Mouse (Mus musculus): ENCODE measurements around the gene Sowahb.

DNA sequence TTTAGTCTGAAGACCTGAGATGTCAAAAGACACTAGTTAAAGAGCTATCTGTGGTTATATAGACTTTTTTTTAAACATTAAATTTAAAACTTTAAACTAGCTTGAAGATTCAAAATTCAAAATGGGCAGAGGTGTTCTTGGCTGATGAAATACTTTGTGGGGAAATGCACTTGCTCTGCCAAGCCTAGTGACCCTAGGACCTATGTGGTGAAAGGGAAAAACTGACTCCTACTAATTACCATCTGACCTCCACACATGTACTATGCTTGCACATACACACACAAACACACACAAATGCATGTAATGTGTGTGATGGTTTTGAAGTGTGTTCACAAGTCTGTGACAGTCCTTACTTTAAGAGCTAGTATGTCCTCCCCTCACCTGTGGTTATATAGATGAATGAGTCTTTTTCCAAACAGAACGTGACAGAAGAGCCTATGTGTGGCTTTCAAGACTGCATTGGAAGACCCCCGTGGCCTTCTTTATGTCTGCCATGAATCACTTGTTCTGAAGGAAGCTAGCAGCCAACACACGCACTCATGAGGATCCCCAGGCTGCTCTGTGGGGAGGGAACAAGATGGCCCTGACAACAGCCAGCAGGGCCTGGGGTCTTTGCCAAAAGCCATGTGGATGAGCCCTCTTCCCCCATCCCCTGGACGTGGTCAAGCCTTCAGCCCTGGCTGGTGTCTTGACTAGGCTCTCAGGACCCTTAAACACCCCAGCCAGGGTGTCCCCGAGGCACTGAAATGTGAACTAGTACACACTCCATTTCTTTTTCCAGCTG lies 11.5 kb downstream of the Sowahb start:
- TF ChIP-seq POLR2A (IDR thresholded peaks at IDR 0.05; ENCODE audit: borderline replicate concordance, extremely low read depth, low read depth, low read length): no peak
- TF ChIP-seq CTCF (IDR thresholded peaks at IDR 0.05; ENCODE audit: insufficient read depth, low read length): no peak

All from lung, adult 2 months (tissue).